Mouse (Mus musculus): ENCODE results near the gene Mta1. TPM values are rescaled to one million over a fixed set of nuclear protein-coding genes. Genes with fewer than 3 reads are reported as not detected.
A peak's percentile ranks its signal among the peaks of the same experiment; 100 is the strongest.

Mta1 gene
- polyA plus RNA-seq, 1 experiment from 2014 or later = 24.1 TPM

GRCm38 (mm10) chr12:113148381-113149035 lies 50.4 kb downstream of the Mta1 start:
- ATAC-seq (ENCODE audit: insufficient read depth) = no peak
- peak; percentile 22 for DNase-seq
- Histone ChIP-seq H3K4me3 (ENCODE audit: low read depth, low read length) (no peak overlapping the region), H3K27me3 (ENCODE audit: insufficient read depth, low read length) (peaks cover 18% of the 10 kb centered on the region; the same call in 1 of the 2 replicates), H3K9me3 (ENCODE audit: low read depth, low read length) (no peaks in the 10 kb centered on the region), H3K4me1 (ENCODE audit: insufficient read depth) (0 out of 2 replicates have a peak, but pooled peaks cover 2% of the 10 kb centered on the region), H3K9ac (no peak overlapping the region), H3K4me2 (no peak overlapping the region), H3K36me3 (ENCODE audit: insufficient read depth) (peaks cover 22% of the 10 kb centered on the region), H3K27ac (ENCODE audit: low read depth) (no peak overlapping the region)
- 34% methylated on average over 16 of the region's 16 CpGs for WGBS
- no peak for TF ChIP-seq CTCF (IDR thresholded peaks at IDR 0.05; ENCODE audit: low read depth)

- no peak overlapping the region for H3K9ac ChIP-seq
- peaks cover 18% of the 10 kb centered on the region; the same call in 1 of the 2 replicates for H3K27me3 ChIP-seq (ENCODE audit: insufficient read depth, low read length)
- no peak overlapping the region for H3K4me3 ChIP-seq (ENCODE audit: low read depth, low read length)
- H3K9me3 ChIP-seq (ENCODE audit: low read depth, low read length) = no peaks in the 10 kb centered on the region
- H3K36me3 ChIP-seq (ENCODE audit: insufficient read depth) = peaks cover 15% of the 10 kb centered on the region
- WGBS = 58% methylated on average over 4 of the region's 4 CpGs
- TF ChIP-seq CTCF (IDR thresholded peaks at IDR 0.05; ENCODE audit: low read depth) = no peak
- 0 out of 2 replicates have a peak, but pooled peaks cover 2% of the 10 kb centered on the region for H3K4me1 ChIP-seq (ENCODE audit: insufficient read depth)
- no peak for ATAC-seq (ENCODE audit: insufficient read depth)
- no peak overlapping the region for H3K4me2 ChIP-seq
- no peak for DNase-seq
- H3K27ac ChIP-seq (ENCODE audit: low read depth) = no peak overlapping the region
These were observed 51.3 kb downstream of the Mta1 start for GRCm38 (mm10) chr12:113149341-113149740.

GRCm38 (mm10) chr12:113149896-113150295 lies 51.8 kb downstream of the Mta1 start:
- H3K36me3 ChIP-seq (ENCODE audit: insufficient read depth) = peaks cover 10% of the 10 kb centered on the region; the same call in 1 of the 2 replicates
- no peak for DNase-seq
- no peak for ATAC-seq (ENCODE audit: insufficient read depth)
- no peak overlapping the region for H3K4me2 ChIP-seq
- H3K4me1 ChIP-seq (ENCODE audit: insufficient read depth) = peaks cover 3% of the 10 kb centered on the region; the same call in 1 of the 2 replicates
- no peak overlapping the region for H3K27ac ChIP-seq (ENCODE audit: low read depth)
- peaks cover 18% of the 10 kb centered on the region; the same call in 1 of the 2 replicates for H3K27me3 ChIP-seq (ENCODE audit: insufficient read depth, low read length)
- 73% methylated on average over 3 of the region's 3 CpGs for WGBS
- TF ChIP-seq CTCF (IDR thresholded peaks at IDR 0.05; ENCODE audit: low read depth) = no peak
- H3K9ac ChIP-seq = no peak overlapping the region
- no peak overlapping the region for H3K4me3 ChIP-seq (ENCODE audit: low read depth, low read length)
- H3K9me3 ChIP-seq (ENCODE audit: low read depth, low read length) = no peaks in the 10 kb centered on the region

- ATAC-seq (ENCODE audit: insufficient read depth) (no peak), DNase-seq (no peak)
- Histone ChIP-seq H3K4me1 (ENCODE audit: insufficient read depth) (peaks cover 6% of the 10 kb centered on the region; the same call in 1 of the 2 replicates), H3K4me3 (ENCODE audit: low read depth, low read length) (no peak overlapping the region), H3K9ac (no peak overlapping the region), H3K9me3 (ENCODE audit: low read depth, low read length) (no peaks in the 10 kb centered on the region), H3K4me2 (no peak overlapping the region), H3K27ac (ENCODE audit: low read depth) (no peak overlapping the region), H3K27me3 (ENCODE audit: insufficient read depth, low read length) (peaks cover 18% of the 10 kb centered on the region; the same call in 1 of the 2 replicates), H3K36me3 (ENCODE audit: insufficient read depth) (peaks cover 5% of the 10 kb centered on the region; the same call in 1 of the 2 replicates)
- TF ChIP-seq CTCF (IDR thresholded peaks at IDR 0.05; ENCODE audit: low read depth) = no peak
- WGBS = 71% methylated on average over 4 of the region's 4 CpGs
These were observed 52.5 kb downstream of the Mta1 start for GRCm38 (mm10) chr12:113150591-113150990.

GRCm38 (mm10) chr12:113151046-113151445 lies 53.0 kb downstream of the Mta1 start:
- WGBS = 65% methylated on average over 8 of the region's 8 CpGs
- Histone ChIP-seq H3K27ac (ENCODE audit: low read depth) (no peak overlapping the region), H3K9ac (no peak overlapping the region), H3K4me2 (peak overlapping the region; percentile 86), H3K27me3 (ENCODE audit: insufficient read depth, low read length) (peaks cover 18% of the 10 kb centered on the region; the same call in 1 of the 2 replicates), H3K4me3 (ENCODE audit: low read depth, low read length) (no peak overlapping the region; the same call in 1 of the 2 replicates), H3K36me3 (ENCODE audit: insufficient read depth) (0 out of 2 replicates have a peak, but pooled peaks cover under 1% of the 10 kb centered on the region), H3K4me1 (ENCODE audit: insufficient read depth) (peaks cover 6% of the 10 kb centered on the region; the same call in 1 of the 2 replicates), H3K9me3 (ENCODE audit: low read depth, low read length) (no peaks in the 10 kb centered on the region)
- ATAC-seq (ENCODE audit: insufficient read depth) (no peak), DNase-seq (no peak)
- TF ChIP-seq CTCF (IDR thresholded peaks at IDR 0.05; ENCODE audit: low read depth) = no peak

GRCm38 (mm10) chr12:113151661-113152271 lies 53.7 kb downstream of the Mta1 start:
- peak overlapping the region; percentile 53 for H3K4me3 ChIP-seq (ENCODE audit: low read depth, low read length)
- WGBS = 1% methylated on average over 36 of the region's 36 CpGs
- peak overlapping the region; percentile 48 for H3K9ac ChIP-seq
- H3K27me3 ChIP-seq (ENCODE audit: insufficient read depth, low read length) = peaks cover 18% of the 10 kb centered on the region; the same call in 1 of the 2 replicates
- H3K4me1 ChIP-seq (ENCODE audit: insufficient read depth) = peaks cover 5% of the 10 kb centered on the region; the same call in 1 of the 2 replicates
- ATAC-seq (ENCODE audit: insufficient read depth) = no peak
- no peaks in the 10 kb centered on the region for H3K36me3 ChIP-seq (ENCODE audit: insufficient read depth)
- peak overlapping the region; percentile 86 for H3K4me2 ChIP-seq
- no peak overlapping the region for H3K27ac ChIP-seq (ENCODE audit: low read depth)
- DNase-seq = peak; percentile 48
- H3K9me3 ChIP-seq (ENCODE audit: low read depth, low read length) = no peaks in the 10 kb centered on the region
- TF ChIP-seq CTCF (IDR thresholded peaks at IDR 0.05; ENCODE audit: low read depth) = no peak

- ATAC-seq (ENCODE audit: insufficient read depth) (no peak), DNase-seq (no peak)
- Histone ChIP-seq H3K4me2 (peak overlapping the region; percentile 86), H3K27ac (ENCODE audit: low read depth) (no peak overlapping the region), H3K36me3 (ENCODE audit: insufficient read depth) (no peaks in the 10 kb centered on the region), H3K4me3 (ENCODE audit: low read depth, low read length) (peak overlapping the region; percentile 53), H3K9me3 (ENCODE audit: low read depth, low read length) (no peaks in the 10 kb centered on the region), H3K27me3 (ENCODE audit: insufficient read depth, low read length) (peaks cover 18% of the 10 kb centered on the region; the same call in 1 of the 2 replicates), H3K4me1 (ENCODE audit: insufficient read depth) (peaks cover 9% of the 10 kb centered on the region), H3K9ac (peak overlapping the region; percentile 48)
- TF ChIP-seq CTCF (IDR thresholded peaks at IDR 0.05; ENCODE audit: low read depth) = no peak
- WGBS = 20% methylated on average over 19 of the region's 19 CpGs
These were observed 54.2 kb downstream of the Mta1 start for GRCm38 (mm10) chr12:113152272-113152661.
